Mouse (Mus musculus) kidney, embryonic 14.5 days (tissue): ENCODE results near the gene Prf1. TPM values are rescaled to one million over a fixed set of nuclear protein-coding genes. Genes with fewer than 3 reads are reported as not detected.

Experiments
- ATAC-seq: fragments of 200-750 bp; cut with Nextera tagmentation; 2 replicates; pipeline ENCODE4 v1.8.0; 2017; ENCODE audit warnings: moderate number of reproducible peaks, mild to moderate bottlenecking, moderate TSS enrichment, moderate library complexity; ENCODE audit not compliant: low FRiP score, low TSS enrichment
- H3K27ac ChIP-seq: fragments of 300-500 bp; sonication (generic); 2 replicates; pipeline ENCODE4 v1.5.1; 2014; ENCODE audit warnings: low read depth, mild to moderate bottlenecking, low read length, moderate library complexity, mixed read lengths
- H3K27me3 ChIP-seq: fragments of 300-500 bp; sonication (generic); 2 replicates; pipeline ENCODE4 v1.6.1; 2014; ENCODE audit warnings: mild to moderate bottlenecking, low read length; ENCODE audit not compliant: control insufficient read depth, insufficient read depth
- H3K36me3 ChIP-seq: fragments of 300-500 bp; sonication (generic); 2 replicates; pipeline ENCODE4 v1.6.1; 2014; ENCODE audit warnings: low read length, mixed read lengths; ENCODE audit not compliant: control insufficient read depth, insufficient read depth
- H3K4me1 ChIP-seq: fragments of 300-500 bp; sonication (generic); 2 replicates; pipeline ENCODE4 v1.6.1; 2014; ENCODE audit warnings: low read length, mixed read lengths; ENCODE audit not compliant: control insufficient read depth, insufficient read depth
- H3K4me2 ChIP-seq: fragments of 300-500 bp; sonication (generic); replicated peaks from 2 replicates; pipeline ENCODE4 v1.6.1; 2014; ENCODE audit warnings: low read depth, mild to moderate bottlenecking, low read length
- H3K4me3 ChIP-seq: fragments of 300-500 bp; sonication (generic); 2 replicates; pipeline ENCODE4 v1.5.1; 2014; ENCODE audit warnings: mild to moderate bottlenecking, low read length
- H3K9ac ChIP-seq: fragments of 300-500 bp; sonication (generic); 2 replicates; pipeline ENCODE4 v1.6.1; 2014; ENCODE audit warnings: low read depth, mild to moderate bottlenecking, low read length, moderate library complexity
- H3K9me3 ChIP-seq: fragments of 300-500 bp; sonication (generic); 2 replicates; pipeline ENCODE4 v1.6.1; 2016; ENCODE audit warnings: low read length; ENCODE audit not compliant: control insufficient read depth
- WGBS: fragments of 180-500 bp; shearing (Covaris S2); extraction: QIAGEN DNeasy Blood & Tissue Kit; methylation state at CpG from one replicate; pipeline ENCODE4 v1.1.7; 2014; 5-methylcytosine and 5-hydroxymethylcytosine counted together
- polyA plus RNA-seq: library from polyadenylated mRNA; unstranded; fragments of >200 nt; fragmentation: Nextera tagmentation; extraction: Ambion mirVana; gene quantifications from 2 replicates; pipeline ENCODE4 v1.2.1, GENCODE M21; 2014

Gene Prf1
- not detected in 2 replicates for polyA plus RNA-seq

GRCm38 (mm10) chr10:61297477-61297876 is at the start of gene Prf1:
Gene Prf1 (plus strand): TSS chr10:61297833.
- no peak within 1 kb of the TSS for H3K4me2 ChIP-seq
- no peak for ATAC-seq
- WGBS = 77% methylated on average over 7 of the region's 7 CpGs
- no peaks in the 10 kb centered on the region for H3K36me3 ChIP-seq
- H3K4me1 ChIP-seq = no peaks in the 10 kb centered on the region
- no peak within 1 kb of the TSS for H3K27ac ChIP-seq
- H3K9ac ChIP-seq = no peak within 1 kb of the TSS
- no peak within 1 kb of the TSS for H3K4me3 ChIP-seq
- H3K9me3 ChIP-seq = no peaks in the 10 kb centered on the region
- no peaks in the 10 kb centered on the region for H3K27me3 ChIP-seq

DNA sequence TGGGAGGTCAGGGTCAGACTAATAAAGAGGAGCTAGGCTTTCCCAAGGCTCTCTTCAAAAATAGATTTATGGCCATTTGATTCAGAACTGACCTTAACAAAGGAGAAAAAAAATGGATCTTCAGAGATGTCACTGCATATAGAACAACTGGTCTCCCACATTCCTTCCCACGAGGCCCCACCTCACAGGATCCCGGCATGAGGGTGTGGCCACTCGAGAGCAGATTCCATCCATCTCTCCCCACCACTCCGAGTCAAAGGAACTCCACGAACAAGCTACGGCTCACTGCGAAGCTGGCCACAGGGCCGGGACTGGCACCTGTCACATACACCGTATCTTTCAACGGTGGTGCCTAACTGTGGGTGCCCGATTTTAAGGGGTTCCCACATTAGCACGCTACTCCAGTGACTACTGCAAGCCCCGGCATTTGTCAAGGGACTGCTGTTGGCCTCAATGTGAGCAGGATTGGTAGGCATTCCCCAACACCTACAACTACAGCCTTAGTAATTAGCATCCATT is 49.0 kb upstream of the Prf1 start:
- Histone ChIP-seq H3K4me1 (0 out of 2 replicates have a peak, but pooled peaks cover 5% of the 10 kb centered on the region), H3K9ac (no peak overlapping the region), H3K27ac (no peak overlapping the region), H3K4me3 (no peak overlapping the region), H3K4me2 (no peak overlapping the region), H3K9me3 (no peaks in the 10 kb centered on the region), H3K36me3 (no peaks in the 10 kb centered on the region), H3K27me3 (no peaks in the 10 kb centered on the region)
- 75% methylated on average over 13 of the region's 13 CpGs for WGBS
- no peak for ATAC-seq

- H3K36me3 ChIP-seq = no peaks in the 10 kb centered on the region
- H3K9me3 ChIP-seq = no peaks in the 10 kb centered on the region
- H3K4me1 ChIP-seq = 0 out of 2 replicates have a peak, but pooled peaks cover 5% of the 10 kb centered on the region
- no peak overlapping the region for H3K9ac ChIP-seq
- H3K27ac ChIP-seq = no peak overlapping the region
- H3K27me3 ChIP-seq = no peaks in the 10 kb centered on the region
- no peak for ATAC-seq
- WGBS = 60% methylated on average over 2 of the region's 2 CpGs
- H3K4me2 ChIP-seq = no peak overlapping the region
- no peak overlapping the region for H3K4me3 ChIP-seq
Measured at GRCm38 (mm10) chr10:61249951-61250350, 47.7 kb upstream of the Prf1 start.

DNA sequence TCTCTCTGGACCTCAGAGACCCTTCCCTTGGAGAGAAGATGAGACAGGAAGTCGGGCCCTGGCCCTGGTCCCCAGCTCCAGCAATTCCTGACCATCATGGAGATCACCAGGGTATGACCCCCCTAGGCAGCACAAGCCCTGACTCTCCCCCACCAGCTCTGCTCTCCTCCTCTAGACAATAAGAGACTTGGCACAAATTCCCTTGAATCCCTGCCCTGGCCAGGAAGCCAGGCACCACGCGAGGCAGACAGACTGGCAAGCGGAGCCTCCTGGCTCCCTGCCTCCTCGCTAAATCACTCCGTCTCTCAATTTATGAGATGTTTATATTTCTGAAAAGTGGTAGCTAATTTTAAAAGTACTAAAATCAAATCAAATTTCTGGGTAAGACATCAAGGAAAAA is 42.9 kb upstream of the Prf1 start:
- H3K4me3 ChIP-seq = no peak overlapping the region
- no peaks in the 10 kb centered on the region for H3K36me3 ChIP-seq
- H3K27ac ChIP-seq = no peak overlapping the region
- no peaks in the 10 kb centered on the region for H3K9me3 ChIP-seq
- ATAC-seq = no peak
- WGBS = 80% methylated on average over 6 of the region's 6 CpGs
- H3K4me1 ChIP-seq = 0 out of 2 replicates have a peak, but pooled peaks cover 2% of the 10 kb centered on the region
- H3K4me2 ChIP-seq = no peak overlapping the region
- H3K9ac ChIP-seq = no peak overlapping the region
- H3K27me3 ChIP-seq = no peaks in the 10 kb centered on the region

DNA sequence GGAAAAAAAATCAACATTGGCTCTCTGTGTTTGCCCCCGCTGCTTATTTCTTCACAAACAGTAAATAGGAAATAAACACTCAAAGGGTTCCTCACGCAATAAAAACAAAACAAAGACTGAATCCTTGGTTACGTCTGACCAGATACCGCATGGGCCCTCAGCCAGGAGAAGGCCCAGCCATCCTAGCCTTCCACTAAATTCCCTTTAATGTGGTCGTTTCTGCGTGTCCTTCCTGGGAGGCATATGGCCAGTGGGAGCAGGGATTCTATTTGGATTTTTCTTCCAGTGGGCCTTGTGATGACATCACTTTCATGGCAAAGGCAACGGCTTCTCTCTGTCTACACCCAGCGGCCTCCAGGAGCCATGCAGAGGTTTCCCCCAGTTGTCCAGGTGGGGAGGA is 42.4 kb upstream of the Prf1 start:
- no peaks in the 10 kb centered on the region for H3K4me1 ChIP-seq
- ATAC-seq = no peak
- no peak overlapping the region for H3K4me3 ChIP-seq
- WGBS = 85% methylated on average over 8 of the region's 8 CpGs
- no peak overlapping the region for H3K4me2 ChIP-seq
- H3K27ac ChIP-seq = no peak overlapping the region
- no peak overlapping the region for H3K9ac ChIP-seq
- H3K36me3 ChIP-seq = no peaks in the 10 kb centered on the region
- no peaks in the 10 kb centered on the region for H3K27me3 ChIP-seq
- no peaks in the 10 kb centered on the region for H3K9me3 ChIP-seq

GRCm38 (mm10) chr10:61256665-61257064 is 41.0 kb upstream of the Prf1 start:
- WGBS = 88% methylated on average over 9 of the region's 9 CpGs
- Histone ChIP-seq H3K27me3 (no peaks in the 10 kb centered on the region), H3K9me3 (no peaks in the 10 kb centered on the region), H3K4me1 (no peaks in the 10 kb centered on the region), H3K4me2 (no peak overlapping the region), H3K27ac (no peak overlapping the region), H3K36me3 (no peaks in the 10 kb centered on the region), H3K9ac (no peak overlapping the region), H3K4me3 (no peak overlapping the region)
- no peak for ATAC-seq

DNA sequence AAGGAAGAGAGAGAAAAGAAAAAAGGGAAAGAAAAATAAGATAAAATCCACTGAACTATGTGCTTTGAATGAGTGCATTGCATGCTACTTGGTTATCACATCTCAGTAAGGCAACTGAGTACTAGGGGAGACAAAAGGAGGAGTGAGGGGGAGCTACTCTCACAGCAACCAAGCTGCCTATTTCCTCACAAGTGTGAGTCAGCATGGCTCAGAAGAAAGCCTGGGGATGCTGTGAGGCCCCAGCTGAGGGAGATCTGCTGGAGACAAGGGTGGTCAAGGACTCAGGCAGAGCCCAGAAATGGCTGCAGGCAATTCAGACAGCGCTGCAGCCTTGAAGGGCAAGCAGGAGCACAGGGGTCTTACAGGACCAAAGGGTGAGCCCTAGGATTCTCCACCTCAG is 39.5 kb upstream of the Prf1 start:
- no peaks in the 10 kb centered on the region for H3K4me1 ChIP-seq
- H3K4me2 ChIP-seq = no peak overlapping the region
- H3K27ac ChIP-seq = no peak overlapping the region
- no peaks in the 10 kb centered on the region for H3K36me3 ChIP-seq
- H3K9ac ChIP-seq = no peak overlapping the region
- WGBS = 92% methylated on average over 1 of the region's 1 CpGs
- H3K4me3 ChIP-seq = no peak overlapping the region
- H3K9me3 ChIP-seq = no peaks in the 10 kb centered on the region
- ATAC-seq = no peak
- H3K27me3 ChIP-seq = no peaks in the 10 kb centered on the region

- Histone ChIP-seq H3K27ac (no peak overlapping the region), H3K36me3 (no peaks in the 10 kb centered on the region), H3K27me3 (no peaks in the 10 kb centered on the region), H3K4me1 (no peaks in the 10 kb centered on the region), H3K4me2 (no peak overlapping the region), H3K4me3 (no peak overlapping the region), H3K9me3 (0 out of 2 replicates have a peak, but pooled peaks cover 2% of the 10 kb centered on the region), H3K9ac (no peak overlapping the region)
- WGBS = 73% methylated on average over 13 of the region's 13 CpGs
- ATAC-seq = no peak
Measured at GRCm38 (mm10) chr10:61261229-61262156, 36.1 kb upstream of the Prf1 start.

GRCm38 (mm10) chr10:61263606-61264005 is 34.0 kb upstream of the Prf1 start:
- no peaks in the 10 kb centered on the region for H3K4me1 ChIP-seq
- ATAC-seq = no peak
- no peak overlapping the region for H3K27ac ChIP-seq
- 0 out of 2 replicates have a peak, but pooled peaks cover 2% of the 10 kb centered on the region for H3K9me3 ChIP-seq
- H3K27me3 ChIP-seq = no peaks in the 10 kb centered on the region
- no peak overlapping the region for H3K9ac ChIP-seq
- no peaks in the 10 kb centered on the region for H3K36me3 ChIP-seq
- H3K4me2 ChIP-seq = no peak overlapping the region
- WGBS = 84% methylated on average over 8 of the region's 8 CpGs
- no peak overlapping the region for H3K4me3 ChIP-seq
